Mouse (Mus musculus) splenic B cell, adult 2 months (primary cell): ENCODE measurements around the gene Sept5.

Experiments
- DNase-seq: peaks from one replicate; pipeline ENCODE4 v3.0.0-alpha.2; 2011; ENCODE audit warnings: low read depth, low spot score
- H3K27me3 ChIP-seq: 2 replicates; pipeline ENCODE4 v1.6.1; 2012; ENCODE audit warnings: mild to moderate bottlenecking, low read length, moderate library complexity, mixed read lengths; ENCODE audit not compliant: control insufficient read depth, poor library complexity, insufficient read depth, severe bottlenecking
- H3K36me3 ChIP-seq: 2 replicates; pipeline ENCODE4 v1.6.1; 2012; ENCODE audit warnings: mild to moderate bottlenecking, low read length, moderate library complexity, mixed read lengths; ENCODE audit not compliant: control insufficient read depth, poor library complexity, insufficient read depth, severe bottlenecking

The Sept5 gene

DNA sequence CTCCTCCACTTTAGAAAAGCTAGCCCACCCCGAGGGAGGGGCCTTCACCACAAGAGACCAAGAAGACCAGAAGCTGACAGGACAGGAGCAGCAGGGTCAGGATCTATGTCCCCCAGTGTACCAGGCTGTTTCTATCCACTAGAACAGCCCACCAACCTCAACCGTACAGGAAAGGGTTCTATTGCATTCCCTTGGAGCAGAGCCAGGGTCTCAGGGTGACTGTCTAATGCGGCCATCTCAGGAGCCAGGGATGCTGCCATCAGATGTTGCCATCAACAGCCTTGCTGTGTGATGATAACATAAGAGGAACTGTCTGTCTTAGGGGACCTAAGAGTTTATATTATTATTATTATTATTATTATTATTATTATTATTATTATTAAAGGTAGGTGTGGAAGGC is 52.7 kb downstream of the Sept5 start:
- no peak for DNase-seq

DNA sequence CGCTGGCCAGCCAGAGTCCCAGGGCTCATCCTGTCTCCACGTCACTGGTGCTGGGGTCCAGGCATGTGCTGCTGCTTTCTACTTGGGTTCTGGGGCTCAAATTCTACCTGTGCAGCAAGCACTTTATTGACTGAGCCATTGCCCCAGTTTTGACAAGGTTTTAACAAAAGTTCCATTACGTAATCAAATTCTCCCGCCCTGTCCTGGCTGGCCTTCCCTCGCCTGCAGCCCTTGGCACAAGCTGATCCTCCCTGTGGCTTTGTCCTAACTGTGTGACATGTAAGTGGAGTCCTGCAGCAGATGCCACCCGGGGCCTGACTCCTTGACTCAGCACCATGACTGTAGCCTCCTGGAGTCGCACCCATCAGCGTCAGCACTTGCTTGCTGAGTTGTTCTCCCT is 55.6 kb downstream of the Sept5 start:
- H3K27me3 ChIP-seq, result no peaks in the 10 kb centered on the region
- no peak for DNase-seq
- no peaks in the 10 kb centered on the region for H3K36me3 ChIP-seq

More for the DNA sequence above, 52.7 kb downstream of the Sept5 start:
- no peaks in the 10 kb centered on the region for H3K36me3 ChIP-seq
- 0 out of 2 replicates have a peak, but pooled peaks cover 2% of the 10 kb centered on the region for H3K27me3 ChIP-seq
